In genomic region chr8:85433017-85433393, GRCm38 (mm10) we compare ENCODE assay signal across 8 mouse cellular contexts. TPM values are rescaled to one million over a fixed set of nuclear protein-coding genes. Genes with fewer than 3 reads are reported as not detected.
A peak's percentile ranks its signal among the peaks of the same experiment; 100 is the strongest.
DNase-seq lines count a peak whose midpoint lies in the region; ATAC-seq and TF ChIP-seq lines count a peak whose summit lies in the region.

No protein-coding gene starts in this region.

- no peak for TF ChIP-seq CTCF in G1E (IDR thresholded peaks at IDR 0.05; ENCODE audit: low read depth, low read length)

- ATAC-seq in G1E (ENCODE audit: extremely low read depth, insufficient number of reproducible peaks, low FRiP score, poor library complexity, severe bottlenecking) = 0 out of 2 replicates have a peak, but pooled peaks have one; percentile 9

- peak overlapping the region; percentile 98 for H3K27ac ChIP-seq in heart, embryonic 10.5 days
- H3K27ac ChIP-seq in hindbrain, embryonic 10.5 days = peak overlapping the region; percentile 97

- no peaks in the 10 kb centered on the region for H3K36me3 ChIP-seq in heart, embryonic 10.5 days
- peaks cover 4% of the 10 kb centered on the region for H3K36me3 ChIP-seq in G1E (replicated peaks)
- H3K36me3 ChIP-seq in hindbrain, embryonic 10.5 days = no peaks in the 10 kb centered on the region
- no peaks in the 10 kb centered on the region for H3K36me3 ChIP-seq in megakaryocyte, embryonic 14.5 days (replicated peaks; ENCODE audit: low read length)

- no peak for DNase-seq in heart, embryonic 10.5 days (ENCODE audit: low spot score)
- DNase-seq in heart, adult 9 months (ENCODE audit: low spot score in 2 of 2) = no peak
- no peak for DNase-seq in G1E (ENCODE audit: low spot score)
- no peak for DNase-seq in hindbrain, embryonic 10.5 days (ENCODE audit: low spot score)
- DNase-seq in left cerebral cortex, postnatal 14 days (ENCODE audit: low spot score in 2 of 2) = no peak
- no peak for DNase-seq in urinary bladder, postnatal 14 days (ENCODE audit: low spot score)
- DNase-seq in thymus, adult 18-20 months = no peak

- peak overlapping the region; percentile 92 for H3K4me3 ChIP-seq in heart, embryonic 10.5 days
- peak overlapping the region; percentile 91 for H3K4me3 ChIP-seq in G1E (ENCODE audit: low read depth, low read length)
- H3K4me3 ChIP-seq in hindbrain, embryonic 10.5 days = peak overlapping the region; percentile 80
- H3K4me3 ChIP-seq in megakaryocyte, embryonic 14.5 days (replicated peaks) = peak overlapping the region; percentile 96

- intact Hi-C loops in left cerebral cortex, postnatal 14 days (cut with DNase I) = no loop called here

- H3K9me3 ChIP-seq in heart, embryonic 10.5 days = no peaks in the 10 kb centered on the region
- H3K9me3 ChIP-seq in G1E (replicated peaks) = peaks cover 8% of the 10 kb centered on the region; the same call in 1 of the 2 replicates
- H3K9me3 ChIP-seq in hindbrain, embryonic 10.5 days = no peaks in the 10 kb centered on the region
- H3K9me3 ChIP-seq in megakaryocyte, embryonic 14.5 days = peaks cover 3% of the 10 kb centered on the region; the same call in 1 of the 2 replicates

- peaks cover 30% of the 10 kb centered on the region for H3K4me1 ChIP-seq in heart, embryonic 10.5 days
- peaks cover 30% of the 10 kb centered on the region for H3K4me1 ChIP-seq in G1E (ENCODE audit: insufficient read depth, low read depth, low read length)
- peaks cover 42% of the 10 kb centered on the region for H3K4me1 ChIP-seq in hindbrain, embryonic 10.5 days (replicated peaks)
- peaks cover 38% of the 10 kb centered on the region for H3K4me1 ChIP-seq in megakaryocyte, embryonic 14.5 days

- 5% methylated on average over 6 of the region's 6 CpGs for WGBS in heart, embryonic 10.5 days
- WGBS in hindbrain, embryonic 10.5 days = 5% methylated on average over 6 of the region's 6 CpGs

- no peaks in the 10 kb centered on the region for H3K27me3 ChIP-seq in heart, embryonic 10.5 days (ENCODE audit: insufficient read depth, poor library complexity, severe bottlenecking)
- H3K27me3 ChIP-seq in G1E (ENCODE audit: insufficient read depth, low read length) = no peaks in the 10 kb centered on the region
- H3K27me3 ChIP-seq in hindbrain, embryonic 10.5 days (ENCODE audit: insufficient read depth, poor library complexity, severe bottlenecking) = peaks cover 9% of the 10 kb centered on the region; the same call in 1 of the 2 replicates
- H3K27me3 ChIP-seq in megakaryocyte, embryonic 14.5 days (replicated peaks) = no peaks in the 10 kb centered on the region

RNA-seq across cellular contexts. Expression of gene 4921524J17Rik, which starts 0.4 kb away (rescaled TPM):
- 61.0 and 64.9 TPM in 2 replicates for polyA plus RNA-seq in heart, embryonic 10.5 days (2016; fragmentation: Nextera tagmentation; extraction: Ambion mirVana)
- total RNA-seq in G1E (2014; fragmentation: Nextera tagmentation) (31.5 and 35.1 TPM in 2 replicates), G1E (2017) (24.8 and 40.8 TPM in 2 replicates)
- 27.1 and 28.5 TPM in 2 replicates for polyA plus RNA-seq in G1E (2012)
- 39.8 and 42.9 TPM in 2 replicates for polyA plus RNA-seq in hindbrain, embryonic 10.5 days (2016; fragmentation: Nextera tagmentation; extraction: Ambion mirVana)
- polyA plus RNA-seq in megakaryocyte, embryonic 14.5 days (2012; ENCODE audit: insufficient read depth, low replicate concordance) = 34.8 TPM in 1 of 2 replicates, not detected in the other
- 10 to 100 TPM; 14.9 to 17.6 TPM for total RNA-seq in left cerebral cortex, postnatal 14 days (2021)

RNA-seq across cellular contexts. Expression of gene Mylk3, which starts 46.9 kb away (rescaled TPM):
- polyA plus RNA-seq in heart, embryonic 10.5 days (2016; fragmentation: Nextera tagmentation; extraction: Ambion mirVana) = 131 and 248 TPM in 2 replicates
- total RNA-seq in G1E (2014; fragmentation: Nextera tagmentation) (65.7 and 83.5 TPM in 2 replicates), G1E (2017) (148 and 163 TPM in 2 replicates)
- 78.4 and 96.6 TPM in 2 replicates for polyA plus RNA-seq in G1E (2012)
- 1.2 and 1.3 TPM in 2 replicates for polyA plus RNA-seq in hindbrain, embryonic 10.5 days (2016; fragmentation: Nextera tagmentation; extraction: Ambion mirVana)
- 4.2 TPM in 1 of 2 replicates, not detected in the other for polyA plus RNA-seq in megakaryocyte, embryonic 14.5 days (2012; ENCODE audit: insufficient read depth, low replicate concordance)
- 1 to 10 TPM; 1.9 to 3.5 TPM for total RNA-seq in left cerebral cortex, postnatal 14 days (2021)

RNA-seq across cellular contexts. Expression of gene Gpt2, which starts 59.4 kb away (rescaled TPM):
- polyA plus RNA-seq in heart, embryonic 10.5 days (2016; fragmentation: Nextera tagmentation; extraction: Ambion mirVana) = 13.9 and 25.2 TPM in 2 replicates
- total RNA-seq in G1E (2014; fragmentation: Nextera tagmentation) (not detected in 2 replicates), G1E (2017) (0.12 and 0.49 TPM in 2 replicates)
- polyA plus RNA-seq in G1E (2012) = not detected in 2 replicates
- 32.2 and 35.3 TPM in 2 replicates for polyA plus RNA-seq in hindbrain, embryonic 10.5 days (2016; fragmentation: Nextera tagmentation; extraction: Ambion mirVana)
- 2.5 and 4.4 TPM in 2 replicates for polyA plus RNA-seq in megakaryocyte, embryonic 14.5 days (2012; ENCODE audit: insufficient read depth, low replicate concordance)
- total RNA-seq in left cerebral cortex, postnatal 14 days (2021) = 10 to 100 TPM; 50.3 to 70.2 TPM

Comparison
In these comparisons a context has a peak if more than half of its experiments do, and no peak if none do; other contexts are left out.
1. RNA of gene Mylk3, which starts 46.9 kb away (polyA plus RNA-seq): 131 to 248 TPM in heart, embryonic 10.5 days and 78.4 to 96.6 TPM in G1E; 4.2 TPM in megakaryocyte, embryonic 14.5 days and 1.2 to 1.3 TPM in hindbrain, embryonic 10.5 days; every median in the first group is over 10 times any median in the second.
2. Peak in every context shown above with its lines, with median percentiles within 50 percentile points of each other: H3K4me3 ChIP-seq.